Mouse (Mus musculus): ENCODE measurements around the gene Pdia2. TPM values are rescaled to one million over a fixed set of nuclear protein-coding genes. Genes with fewer than 3 reads are reported as not detected.
A peak's percentile ranks its signal among the peaks of the same experiment; 100 is the strongest.

Gene Pdia2
- total RNA-seq (2021) = under 1 TPM in 1 of 2 experiments, not detected in 1; 0.57 TPM

GRCm38 (mm10) chr17:26198892-26199291 is at the start of gene Pdia2:
Gene Pdia2, minus strand, starts transcription at chr17:26199087.
- no peak for DNase-seq

DNA sequence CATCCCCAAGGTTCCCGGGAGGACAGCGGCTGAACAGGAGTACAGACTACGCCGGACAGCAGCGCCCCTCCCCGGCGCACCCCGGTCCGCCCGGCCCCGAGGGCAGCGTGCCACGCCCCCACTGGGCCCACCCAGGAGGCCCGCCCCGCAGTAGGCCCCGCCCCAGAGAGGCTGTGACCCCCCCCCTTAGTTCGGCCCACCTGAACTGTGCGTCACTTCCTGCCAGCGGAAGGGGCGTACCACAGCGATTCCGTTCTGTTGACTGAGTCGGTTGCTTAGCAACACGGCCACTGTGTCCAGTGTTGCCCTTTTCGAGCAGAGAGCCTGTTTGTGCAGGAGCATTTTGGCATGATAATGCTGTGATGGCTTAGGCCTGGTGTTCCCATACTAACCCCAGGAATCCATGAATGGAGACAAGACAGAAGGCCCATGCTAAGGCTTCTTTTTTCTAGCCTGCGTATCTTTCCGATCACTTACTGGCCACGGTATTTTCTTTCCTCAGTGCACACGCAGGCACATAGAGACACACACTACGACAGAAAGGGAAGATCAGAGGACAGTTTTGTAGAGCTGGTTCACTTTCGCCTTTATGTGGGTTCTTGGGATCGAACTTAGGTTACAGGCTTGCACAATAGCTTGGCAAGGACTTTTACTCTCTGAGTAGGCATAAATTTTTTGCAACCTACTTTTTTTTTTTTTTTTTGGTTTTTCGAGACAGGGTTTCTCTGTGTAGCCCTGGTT is 45.4 kb upstream of the Pdia2 start, which contains the start of gene Fam234a:
Gene Fam234a (minus strand): TSS at position 142 of the 741 bp plus-strand sequence.
- DNase-seq = peak; percentile 87 to 91

DNA sequence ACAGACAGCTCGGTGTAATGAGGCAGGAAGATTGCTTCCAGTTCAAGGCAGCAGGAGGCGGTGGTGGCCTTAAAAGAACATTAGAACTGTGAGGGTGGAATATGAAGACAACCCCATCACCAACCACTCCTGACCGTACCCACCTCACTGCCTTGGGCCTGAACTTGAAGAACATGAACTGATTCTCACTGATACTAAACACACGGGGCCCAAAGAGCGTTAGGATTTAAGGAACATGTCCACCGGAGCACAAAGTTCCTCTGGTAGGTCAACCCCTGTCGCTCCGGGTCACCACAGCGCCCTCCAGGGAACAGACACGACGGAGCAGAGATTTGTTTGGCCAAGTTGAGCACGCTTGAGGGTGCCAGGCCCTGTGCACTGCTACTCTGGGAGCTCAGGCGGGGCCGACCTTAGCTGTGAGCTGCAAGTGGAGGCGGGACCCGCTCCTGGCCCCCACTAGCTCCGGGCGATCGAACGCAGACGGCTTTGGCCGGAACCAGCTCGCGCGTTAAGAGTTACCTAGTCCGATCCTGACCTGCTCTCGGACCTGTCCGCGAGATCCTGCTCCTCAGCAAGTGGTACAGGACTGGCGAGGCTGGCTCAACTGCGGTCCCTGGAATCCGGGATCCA is 44.7 kb upstream of the Pdia2 start:
- DNase-seq = no peak

- no peak for DNase-seq
These were observed 42.1 kb upstream of the Pdia2 start for GRCm38 (mm10) chr17:26240990-26241389.

DNA sequence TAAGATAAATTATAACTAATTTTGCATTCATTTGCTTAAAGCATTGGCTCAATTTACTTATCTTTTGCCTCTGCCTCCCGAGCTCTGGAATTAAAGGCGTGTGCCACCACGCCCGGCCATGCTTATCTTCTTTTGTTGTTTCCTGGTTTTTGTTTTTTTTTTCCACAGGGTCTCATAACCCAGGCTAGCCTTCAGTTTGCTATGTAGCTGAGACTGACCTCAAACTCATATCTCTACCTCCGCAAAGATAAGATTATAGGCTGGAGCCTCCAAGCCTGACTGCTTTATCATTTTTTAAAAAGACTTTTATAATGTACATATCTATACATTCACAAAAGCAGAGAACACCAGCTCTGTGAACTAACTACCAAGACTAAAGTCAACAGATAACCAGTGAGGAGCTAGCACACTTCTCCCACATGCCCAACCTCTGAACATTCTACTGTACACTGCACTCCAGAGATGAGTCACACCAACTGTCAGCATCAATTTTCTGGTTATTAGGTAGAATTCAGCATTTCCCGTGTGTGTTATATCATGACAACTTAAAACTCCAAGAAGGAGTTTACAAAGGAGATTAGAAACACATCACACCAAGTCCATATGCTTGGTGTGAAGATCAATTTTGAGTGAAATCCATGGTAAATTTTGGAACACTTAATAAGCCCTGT is 41.4 kb upstream of the Pdia2 start:
- no peak for DNase-seq

GRCm38 (mm10) chr17:26239551-26239950 is 40.7 kb upstream of the Pdia2 start:
- no peak for DNase-seq

- no peak for DNase-seq
These were observed 38.8 kb upstream of the Pdia2 start for GRCm38 (mm10) chr17:26237667-26238066.

GRCm38 (mm10) chr17:26235077-26235815 is 36.4 kb upstream of the Pdia2 start:
- no peak for DNase-seq

DNA sequence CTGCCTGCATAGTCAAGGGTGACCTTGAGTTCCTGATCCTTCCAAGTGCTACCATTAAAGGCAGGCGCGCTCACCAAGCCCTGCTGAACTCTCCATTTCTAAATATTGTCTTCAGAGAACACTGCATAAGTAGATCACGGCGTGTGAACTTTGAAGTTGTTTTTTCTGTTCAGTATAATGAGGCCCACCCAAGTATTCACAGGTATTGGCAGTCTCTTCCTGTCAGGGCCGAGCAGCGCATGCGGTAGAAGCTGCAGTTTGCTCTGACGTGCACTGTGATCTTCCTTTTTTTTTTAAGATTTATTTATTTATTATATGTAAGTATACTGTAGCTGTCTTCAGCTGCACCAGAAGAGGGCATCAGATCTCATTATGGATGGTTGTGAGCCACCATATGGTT is 35.5 kb upstream of the Pdia2 start:
- DNase-seq = no peak

DNA sequence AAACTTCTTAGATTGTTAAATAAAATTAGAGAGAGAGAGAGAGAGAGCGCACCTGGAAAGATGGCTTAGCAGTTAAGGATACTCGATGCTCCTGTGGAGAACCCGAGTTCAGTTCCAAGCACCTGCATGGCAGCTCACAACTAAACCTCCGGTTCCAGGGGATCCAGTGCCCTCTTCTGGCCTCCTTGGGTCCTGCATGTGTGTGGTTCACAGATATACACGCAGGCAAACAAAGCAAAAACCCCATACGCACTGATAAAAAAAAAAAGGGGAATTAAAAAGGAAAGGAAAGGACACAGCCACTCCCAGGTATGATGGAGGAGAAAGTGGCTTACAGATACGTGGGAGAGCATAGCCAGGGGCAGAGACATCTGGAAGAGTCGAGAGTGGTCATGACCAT is 34.0 kb upstream of the Pdia2 start:
- no peak for DNase-seq

DNA sequence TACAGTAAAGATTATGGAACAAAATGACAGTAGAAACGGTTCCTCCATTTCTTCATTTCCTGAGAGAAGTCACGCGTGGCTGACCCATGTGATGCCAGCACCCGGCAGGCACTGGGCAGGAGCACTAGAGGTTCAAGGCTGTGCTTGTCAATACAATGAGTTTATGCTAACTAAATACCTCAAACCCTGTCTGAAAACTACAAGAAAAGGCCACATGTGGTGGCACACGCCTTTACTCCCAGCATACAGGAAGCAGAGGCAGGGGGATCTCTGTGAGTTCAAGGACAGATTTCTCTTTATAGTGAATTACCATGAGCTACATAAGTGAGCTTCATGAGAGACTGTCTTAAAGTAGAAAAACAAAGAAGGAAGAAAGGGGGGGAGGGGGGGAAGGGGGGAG is 32.3 kb upstream of the Pdia2 start:
- no peak for DNase-seq

- no peak for DNase-seq
These were observed 30.9 kb upstream of the Pdia2 start for GRCm38 (mm10) chr17:26229776-26230175.

DNA sequence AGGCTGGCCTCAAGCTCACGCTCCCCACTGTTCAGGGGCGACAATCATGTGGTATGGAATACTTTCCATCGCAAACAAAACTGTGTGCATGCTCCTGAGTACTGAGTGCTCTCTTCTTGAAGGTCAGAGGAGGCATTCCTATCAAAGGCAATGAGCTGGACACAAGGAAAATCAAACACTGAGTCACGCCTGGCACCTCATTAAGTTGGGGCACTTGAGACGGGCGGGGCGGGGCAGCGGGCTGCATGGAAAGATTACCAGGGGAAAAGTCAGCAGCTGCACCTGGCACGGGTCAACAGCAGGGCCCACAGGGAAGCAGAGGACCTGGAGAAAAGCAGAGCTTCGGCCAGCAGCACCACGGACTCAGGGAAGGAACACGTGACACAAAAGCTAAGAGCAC is 26.3 kb upstream of the Pdia2 start:
- no peak for DNase-seq

- no peak for DNase-seq
These were observed 22.6 kb upstream of the Pdia2 start for GRCm38 (mm10) chr17:26221508-26221907.

- DNase-seq = no peak
These were observed 13.8 kb upstream of the Pdia2 start for GRCm38 (mm10) chr17:26212681-26213080.

DNA sequence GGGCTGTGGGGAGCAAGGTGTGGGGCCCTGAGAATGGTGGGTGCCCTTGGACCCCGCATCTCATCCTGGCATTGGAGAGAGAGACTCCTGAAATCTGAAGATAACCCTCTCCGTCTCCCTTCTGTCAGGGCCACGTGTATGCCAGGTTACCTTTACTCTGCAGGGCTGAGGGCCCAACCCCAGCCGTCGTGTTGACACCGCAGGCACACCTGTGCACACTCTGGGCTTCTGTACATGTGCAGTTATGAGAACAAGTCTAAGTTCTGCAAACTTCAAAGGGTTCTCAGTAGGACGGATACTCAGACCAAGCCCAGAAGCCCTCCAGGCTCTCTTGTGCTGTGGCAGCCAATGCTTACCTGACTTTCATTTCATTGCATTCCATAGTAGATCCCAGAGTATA is 13.4 kb upstream of the Pdia2 start:
- no peak for DNase-seq

- DNase-seq = no peak
These were observed 8.8 kb upstream of the Pdia2 start, which contains the start of gene Arhgdig for GRCm38 (mm10) chr17:26207686-26208085. Gene Arhgdig, minus strand, starts transcription at chr17:26207786.

GRCm38 (mm10) chr17:26206392-26206791 is 7.5 kb upstream of the Pdia2 start:
- no peak for DNase-seq

GRCm38 (mm10) chr17:26204766-26205165 is 5.9 kb upstream of the Pdia2 start:
- no peak for DNase-seq

- DNase-seq = peak; percentile 54 to 64
These were observed 4.5 kb upstream of the Pdia2 start for GRCm38 (mm10) chr17:26203321-26203811.

GRCm38 (mm10) chr17:26202737-26203136 is 3.9 kb upstream of the Pdia2 start, which contains the start of gene Rgs11:
Gene Rgs11, plus strand, starts transcription at chr17:26202951.
- DNase-seq = no peak

DNA sequence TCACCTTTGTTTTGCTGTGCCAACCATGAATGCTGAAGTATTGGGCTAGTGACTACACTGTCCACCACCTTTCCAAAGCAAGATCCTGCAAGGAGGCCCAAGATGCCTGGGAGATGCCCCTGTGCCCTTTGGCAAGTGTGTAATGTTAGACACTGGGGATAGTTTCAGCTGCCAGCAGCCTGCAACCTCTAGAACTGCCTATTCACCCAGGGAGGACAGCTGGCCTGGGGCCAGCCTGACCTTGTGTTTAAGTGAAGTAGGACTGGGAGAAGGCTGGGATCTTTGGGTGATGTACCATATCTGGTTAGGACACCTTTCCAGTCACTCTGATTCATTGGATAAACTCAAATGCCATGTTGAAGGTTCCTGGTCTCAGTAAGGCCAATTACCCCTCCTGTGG is 3.1 kb upstream of the Pdia2 start:
- DNase-seq = no peak
